Mouse (Mus musculus) cerebellum, postnatal 14 days (tissue): ENCODE results near the gene Nicn1.
"Not testable (repeated sequence)": the region's sequence is repeated elsewhere in the genome, so short reads cannot be mapped to it uniquely, and the experiment has no call there.

Source experiments
- DNase-seq, 2 experiments: peaks; one replicate each; pipeline ENCODE4 v3.0.0; 2021; ENCODE audit warnings: mixed read lengths in 2 of 2

Gene Nicn1

DNA sequence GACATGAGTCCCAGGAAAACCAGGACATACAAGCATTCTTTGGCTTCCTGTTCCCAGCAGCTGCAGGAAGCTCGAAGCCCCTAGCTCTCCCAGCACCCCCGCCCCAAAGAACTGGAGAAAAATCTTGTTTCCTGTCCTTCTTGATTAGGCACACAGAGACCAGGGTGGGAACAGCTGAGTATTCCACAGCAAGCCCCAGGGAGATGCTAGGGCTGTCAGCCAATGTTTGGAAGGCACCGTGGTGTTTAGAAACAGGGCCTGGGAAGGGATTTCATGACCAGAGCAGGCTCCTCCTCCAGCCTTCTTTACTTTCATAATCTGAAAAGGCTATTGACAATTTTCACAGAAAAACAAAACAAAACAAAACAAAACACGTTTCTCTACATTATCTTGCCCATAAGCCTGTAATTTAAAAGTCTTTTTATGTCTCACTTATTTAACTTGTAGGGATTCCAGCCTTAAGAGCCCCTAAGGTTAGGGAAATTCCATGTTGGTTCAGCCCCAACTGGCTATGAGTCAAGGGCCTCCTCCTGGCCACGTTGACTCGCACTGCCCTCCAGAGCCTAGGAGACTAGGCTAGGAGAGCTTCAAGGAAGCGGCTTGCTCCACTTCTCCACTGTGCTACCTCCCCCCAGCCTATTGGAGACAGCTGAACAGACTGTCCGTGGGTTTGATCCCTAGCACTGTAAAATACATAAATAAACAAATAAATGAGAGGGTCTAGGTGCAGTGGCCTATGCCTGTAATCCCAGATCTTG is 10.0 kb upstream of the Nicn1 start:
- peak; percentile 38 to 58 for DNase-seq

DNA sequence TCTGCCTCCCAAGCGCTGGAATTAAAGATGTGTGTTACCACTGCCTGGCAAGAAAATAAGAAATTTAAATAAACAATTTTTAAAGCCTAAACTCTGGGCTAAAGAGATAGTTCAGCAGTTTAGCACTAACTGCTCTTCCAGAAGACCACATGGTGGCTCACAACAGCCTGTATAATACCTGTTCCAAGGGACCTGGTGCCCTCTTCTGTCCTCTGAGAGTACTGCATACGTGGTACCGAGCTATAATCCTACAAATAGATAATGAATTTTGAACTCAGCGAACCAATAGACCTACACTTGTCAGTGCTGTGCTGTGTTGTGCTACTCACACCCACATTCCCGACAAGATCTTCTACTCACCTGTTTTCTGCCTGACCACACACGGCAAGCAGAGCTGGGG is 5.8 kb upstream of the Nicn1 start:
- DNase-seq: peak; percentile 86 to 91

DNA sequence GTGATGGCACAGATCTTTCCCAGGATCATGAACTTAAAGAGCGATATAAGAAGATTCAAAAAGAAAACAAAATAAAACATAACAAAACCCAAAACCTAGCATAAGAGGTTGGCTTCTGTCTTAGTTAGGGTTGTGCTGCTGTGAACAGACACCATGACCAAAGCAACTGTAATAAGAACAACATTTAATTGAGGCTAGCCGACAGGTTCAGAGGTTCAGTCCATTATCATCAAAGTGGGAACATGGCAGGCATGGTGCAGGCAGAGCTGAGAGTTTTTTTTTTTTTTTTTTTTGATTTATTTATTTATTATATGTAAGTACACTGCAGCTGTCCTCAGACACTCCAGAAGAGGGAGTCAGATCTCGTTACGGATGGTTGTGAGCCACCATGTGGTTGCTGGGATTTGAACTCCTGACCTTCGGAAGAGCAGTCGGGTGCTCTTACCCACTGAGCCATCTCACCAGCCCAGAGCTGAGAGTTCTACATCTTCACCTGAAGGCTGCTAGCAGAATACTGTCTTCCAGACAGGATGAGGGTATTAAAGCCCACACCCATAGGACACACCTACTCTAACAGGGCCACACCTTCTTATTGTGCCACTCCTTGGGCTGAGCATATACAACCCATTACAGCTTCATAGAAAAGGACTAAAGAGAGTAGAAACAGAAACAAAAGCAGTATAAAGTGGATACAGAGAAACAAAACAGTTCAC is 2.5 kb upstream of the Nicn1 start:
- DNase-seq: not testable (repeated sequence)

DNA sequence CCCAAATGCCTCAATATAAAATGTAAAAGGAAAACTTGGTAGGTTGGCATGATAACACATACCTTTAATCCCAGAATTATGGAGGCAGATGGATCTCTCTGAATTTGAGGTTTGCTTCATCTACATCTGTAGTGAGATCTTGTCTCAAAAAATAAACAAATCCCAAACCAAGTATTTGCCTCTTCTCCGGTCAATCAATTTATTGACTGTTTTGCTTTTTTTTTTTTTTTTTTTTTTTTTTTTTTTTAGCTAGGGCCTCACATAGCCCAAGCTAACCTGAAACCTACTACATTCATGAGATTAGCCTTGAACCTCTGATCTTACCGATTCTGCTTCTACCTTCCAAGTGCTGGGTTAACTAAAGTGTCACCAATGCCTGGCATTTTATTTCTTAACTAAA is 882 bp upstream of the Nicn1 start:
- no peak for DNase-seq

DNA sequence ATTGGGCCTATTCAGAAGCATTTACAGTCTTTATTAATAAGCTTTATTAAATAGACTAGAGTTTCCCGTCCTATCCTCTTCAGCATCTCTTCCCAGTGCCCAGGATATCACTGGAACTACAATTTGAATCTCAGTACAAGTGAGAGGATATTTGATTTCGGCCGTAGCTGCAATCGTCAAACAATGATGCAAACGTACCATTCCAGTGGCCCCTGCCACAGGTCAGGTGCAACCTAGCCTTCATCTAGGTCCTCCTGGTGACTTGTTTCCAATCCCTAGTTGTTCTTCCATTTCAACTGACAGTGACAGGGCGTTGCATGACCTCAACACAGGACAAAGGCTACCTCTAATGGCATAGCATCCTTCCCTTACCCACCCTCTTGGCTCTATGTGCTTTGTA is 544 bp downstream of the Nicn1 start:
- DNase-seq: peak in 1 of 2 experiments; percentile 35

DNA sequence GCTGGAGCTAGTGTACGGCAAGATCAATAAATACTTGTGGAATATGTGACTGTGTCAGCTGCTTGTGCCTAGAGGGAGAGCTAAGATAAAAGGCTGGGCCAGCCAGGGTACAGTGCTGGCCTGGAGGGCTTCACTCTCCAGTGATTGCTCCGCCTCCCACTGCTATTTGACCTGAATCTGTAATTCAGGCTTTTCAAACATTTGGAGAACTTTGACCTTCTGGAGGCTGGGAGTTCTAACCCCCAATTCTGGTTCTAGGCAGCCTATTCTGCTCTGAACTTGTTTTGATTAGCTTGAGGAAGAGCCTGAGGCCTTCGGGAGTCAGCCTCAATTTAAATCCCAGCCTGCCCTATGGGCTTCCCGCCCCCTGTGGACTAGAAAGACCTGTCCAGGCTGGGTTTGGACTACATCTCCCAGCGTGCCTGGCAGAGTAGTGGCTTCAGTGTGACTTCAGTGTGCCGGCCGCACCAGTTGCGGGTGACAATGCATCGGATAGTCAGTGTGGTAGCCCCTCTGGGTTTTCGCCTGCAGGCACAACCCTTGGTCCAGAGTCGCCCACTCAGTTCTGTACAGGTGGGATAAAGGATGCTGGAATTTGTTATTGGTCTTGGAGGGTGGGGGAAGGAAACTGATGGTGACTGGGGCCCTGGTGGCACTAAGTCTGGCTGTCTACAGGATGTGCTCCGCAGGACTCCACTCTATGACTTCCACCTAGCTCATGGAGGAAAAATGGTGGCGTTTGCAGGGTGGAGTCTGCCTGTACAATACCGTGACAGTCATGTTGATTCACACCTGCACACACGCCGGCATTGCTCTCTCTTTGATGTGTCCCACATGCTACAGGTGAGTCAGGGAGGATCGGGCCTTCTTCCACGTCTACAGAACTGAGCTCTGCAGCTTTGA is 6.5 kb downstream of the Nicn1 start, which contains the start of gene Amt:
TSS of gene Amt (plus strand) at position 401 of the 903 bp plus-strand sequence.
- DNase-seq: peak; percentile 53 to 54

DNA sequence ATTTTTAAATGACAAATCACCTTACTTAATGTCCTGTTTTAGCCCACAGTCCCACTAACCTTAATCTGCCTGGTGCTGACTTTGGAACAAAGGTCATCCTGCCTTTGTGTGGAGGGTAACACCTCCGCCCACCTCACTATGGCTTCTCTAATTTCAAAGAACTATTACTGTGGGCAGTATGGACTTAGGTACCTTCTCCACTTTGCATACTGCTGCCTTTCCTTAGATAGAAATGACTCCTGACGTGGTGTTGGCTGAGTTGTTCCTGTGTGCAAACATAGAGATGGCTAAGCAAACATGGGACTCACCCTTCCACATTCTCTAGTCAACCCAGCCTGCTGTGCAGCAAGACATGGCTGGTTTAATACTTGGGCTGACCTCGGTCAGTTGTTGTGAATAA is 11.6 kb downstream of the Nicn1 start:
- no peak for DNase-seq

DNA sequence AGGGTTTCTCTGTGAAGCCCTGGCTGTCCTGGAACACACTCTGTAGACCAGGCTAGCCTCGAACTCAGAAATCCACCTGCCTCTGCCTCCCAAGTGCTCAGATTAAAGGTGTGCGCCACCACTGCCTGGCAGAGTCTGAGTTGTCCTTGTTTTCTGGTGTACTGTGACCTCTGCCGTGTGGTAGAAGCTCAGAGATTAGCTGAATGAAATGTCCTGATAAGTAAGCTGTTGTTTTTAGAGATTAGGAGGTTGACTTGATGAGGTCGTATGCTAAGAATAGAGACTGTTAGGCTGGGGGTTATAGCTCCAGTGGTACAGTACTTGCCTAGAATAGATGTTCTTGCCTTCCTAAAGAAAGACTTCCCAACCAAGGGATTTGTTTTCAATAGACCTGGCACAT is 14.5 kb downstream of the Nicn1 start:
- DNase-seq: no peak

DNA sequence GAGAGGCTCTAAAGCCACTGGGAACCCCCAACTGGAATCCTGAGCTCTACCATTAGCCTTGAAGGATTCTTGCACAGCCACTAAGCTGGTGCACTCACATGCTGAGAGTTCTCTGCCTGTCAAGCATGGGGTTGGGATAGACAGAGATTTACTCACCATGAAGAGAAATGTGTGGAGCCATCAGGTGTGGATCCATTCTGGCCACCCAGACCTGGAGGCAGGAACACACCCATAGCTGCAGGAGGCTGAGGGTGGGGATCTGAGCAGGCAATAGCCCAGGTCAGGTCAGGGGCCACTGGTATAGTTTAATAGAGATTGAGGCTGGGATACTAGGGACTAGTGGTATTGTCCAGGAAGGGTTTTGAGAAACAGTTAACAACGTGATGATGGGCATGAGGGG is 14.9 kb downstream of the Nicn1 start:
- DNase-seq: peak in 1 of 2 experiments; percentile 29

DNA sequence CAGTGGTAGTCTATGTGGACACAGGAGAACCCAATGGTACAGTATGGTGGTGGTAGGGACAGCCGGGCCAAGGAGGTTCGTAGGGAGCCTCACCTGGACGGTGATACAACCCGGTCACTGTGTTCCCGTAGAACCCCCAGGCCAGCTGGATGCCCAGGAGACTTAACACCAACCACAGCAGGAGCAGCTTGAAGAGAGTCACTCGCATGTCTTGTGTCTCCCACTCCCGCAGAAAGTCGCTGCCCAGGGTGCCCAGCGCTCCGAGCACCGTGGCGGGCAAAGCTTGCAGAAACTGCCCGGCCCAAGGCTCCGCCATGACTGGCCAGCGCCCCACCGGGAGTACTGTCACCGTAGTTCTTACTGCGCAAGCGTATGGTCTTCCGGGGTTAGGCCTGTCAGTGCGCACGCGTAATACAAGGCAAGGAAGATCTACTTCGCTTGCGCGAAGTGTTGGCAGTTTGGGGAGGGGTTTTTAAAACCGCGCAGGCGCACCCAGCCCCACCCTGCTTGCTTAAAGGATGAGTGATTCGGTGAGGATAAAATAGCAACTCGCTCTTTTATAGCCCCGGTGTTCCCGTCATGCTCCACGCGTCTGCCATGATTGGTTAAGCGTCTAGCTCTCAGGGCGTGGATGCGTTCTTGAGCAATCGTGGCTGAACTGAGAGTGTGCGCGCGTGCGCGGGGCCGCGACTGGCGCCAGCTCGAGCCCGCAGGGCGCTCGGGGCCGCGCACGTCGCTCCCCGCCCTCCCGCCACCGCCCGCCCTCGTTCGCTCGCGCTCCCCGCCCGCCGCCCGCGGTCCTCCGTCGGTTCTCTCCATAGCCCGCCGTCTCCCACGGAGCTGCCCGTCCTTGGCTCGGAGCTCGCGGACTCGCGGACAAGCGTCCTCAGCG is 15.6 kb downstream of the Nicn1 start, which contains the start of the genes Rhoa and Tcta:
TSS of gene Rhoa (plus strand) at position 501 of the 892 bp plus-strand sequence.
TSS of gene Tcta (minus strand) at position 532 of the 892 bp plus-strand sequence.
- peak; percentile 96 to 98 for DNase-seq

DNA sequence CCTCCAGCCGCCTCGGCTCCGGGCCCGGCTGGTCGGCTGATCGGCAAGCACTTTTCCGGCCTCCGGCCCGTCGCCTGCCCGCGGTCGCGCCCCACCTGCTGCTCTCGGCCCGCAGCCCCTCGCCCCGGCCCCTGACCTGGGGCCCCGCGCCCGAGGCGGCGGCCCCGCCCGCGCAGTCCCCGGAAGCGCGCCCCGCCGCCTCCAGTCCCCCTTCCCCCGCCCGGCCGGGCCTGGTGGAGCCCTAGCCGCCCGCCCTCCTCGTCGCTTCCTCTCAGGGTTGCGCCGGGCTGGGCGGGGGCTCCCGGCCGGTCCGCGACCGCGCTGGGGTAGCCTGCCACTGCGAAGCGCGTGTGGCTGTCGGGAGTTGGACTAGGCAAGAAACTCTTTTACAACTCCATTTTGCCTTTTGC is 16.3 kb downstream of the Nicn1 start:
- peak; percentile 79 to 83 for DNase-seq

DNA sequence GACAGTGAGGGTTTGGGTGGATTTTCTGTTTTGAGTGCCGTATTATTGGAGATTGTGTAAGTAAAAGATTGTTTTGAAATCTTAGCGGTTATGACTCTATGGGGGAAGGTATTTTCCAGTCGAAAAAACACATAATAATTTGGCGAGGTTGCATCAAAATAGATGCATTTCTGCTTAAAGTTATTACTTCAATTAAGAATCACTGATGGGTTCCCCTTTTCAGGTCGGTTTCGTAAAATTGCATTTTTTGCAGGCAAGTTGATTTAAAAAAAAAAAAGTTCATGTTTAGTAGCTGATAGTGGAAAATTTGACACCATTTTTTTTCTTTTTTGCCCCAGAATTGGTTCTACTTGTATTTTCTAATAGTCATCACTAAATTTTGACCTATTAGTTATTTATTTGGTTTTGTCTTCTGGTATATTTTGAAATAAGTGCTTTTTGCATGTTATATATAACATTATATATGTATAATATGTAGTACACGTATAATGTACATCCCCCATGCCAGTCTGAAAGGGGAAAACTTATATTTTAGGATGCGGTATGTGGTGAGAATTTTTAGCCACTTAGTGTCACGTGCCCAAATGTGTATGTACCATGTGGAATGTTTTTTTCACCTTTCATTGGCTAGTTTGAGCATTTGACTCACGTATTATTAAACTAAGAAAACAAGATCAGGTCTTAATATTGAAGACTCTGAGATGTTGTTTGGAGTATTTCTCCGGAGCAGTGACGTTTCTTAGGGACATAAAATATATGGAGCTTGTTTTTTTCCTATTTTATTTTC is 17.0 kb downstream of the Nicn1 start:
- DNase-seq: no peak

DNA sequence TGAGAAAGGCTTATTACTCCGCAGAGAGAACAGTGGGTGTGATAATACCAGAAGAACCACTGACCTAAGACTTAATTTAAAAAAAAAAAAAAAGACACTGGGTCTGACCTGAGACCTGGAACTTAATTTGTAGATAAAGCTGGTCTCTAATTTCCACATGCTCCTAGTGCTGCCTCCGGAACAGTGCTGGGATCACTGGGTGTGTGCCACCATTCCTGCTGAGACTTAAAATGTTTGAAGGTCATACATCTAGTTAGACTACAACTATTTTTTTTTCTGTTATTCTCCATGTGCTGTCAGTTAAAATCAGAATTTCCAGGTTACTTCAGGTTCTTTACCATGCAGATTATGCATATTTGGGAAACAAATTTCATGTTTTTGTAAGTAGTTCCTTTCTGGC is 17.9 kb downstream of the Nicn1 start:
- no peak for DNase-seq

DNA sequence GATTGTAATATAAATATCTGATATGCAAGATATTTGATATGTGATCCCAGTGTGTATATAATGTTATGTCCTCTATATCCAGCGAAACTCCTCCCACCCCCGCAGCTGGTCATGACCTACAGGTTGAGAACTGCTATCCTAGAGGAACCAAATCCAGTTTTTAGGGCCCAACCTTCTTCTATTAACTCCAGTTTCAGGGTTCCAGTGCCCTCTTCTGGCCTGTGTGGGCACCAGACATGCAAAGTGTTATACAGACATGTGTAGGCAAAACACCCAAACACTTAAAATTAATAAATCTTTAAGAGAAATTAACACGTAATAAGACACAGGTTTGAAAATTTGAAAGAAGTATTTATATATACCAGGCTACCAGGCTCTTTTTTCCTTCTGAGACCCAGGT is 27.3 kb downstream of the Nicn1 start:
- no peak for DNase-seq

DNA sequence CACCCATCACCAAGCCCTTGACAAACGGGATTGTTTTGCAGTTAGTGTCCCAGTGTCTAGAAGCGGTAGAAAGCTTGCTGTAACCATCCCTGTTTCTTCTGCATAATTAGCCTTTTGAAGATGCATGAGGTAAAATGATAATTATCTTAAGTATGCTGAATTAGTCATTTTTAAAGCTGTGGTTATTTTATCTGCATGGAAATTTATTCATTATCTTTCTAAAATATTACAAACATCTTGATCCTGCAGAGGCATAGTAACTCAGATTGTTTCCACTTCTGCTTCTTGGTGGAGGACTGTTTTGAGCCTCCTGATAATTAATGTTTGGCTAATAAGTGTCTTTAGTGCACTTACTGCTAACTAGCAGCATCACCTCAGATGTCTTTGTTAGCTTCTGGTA is 28.2 kb downstream of the Nicn1 start:
- no peak for DNase-seq

DNA sequence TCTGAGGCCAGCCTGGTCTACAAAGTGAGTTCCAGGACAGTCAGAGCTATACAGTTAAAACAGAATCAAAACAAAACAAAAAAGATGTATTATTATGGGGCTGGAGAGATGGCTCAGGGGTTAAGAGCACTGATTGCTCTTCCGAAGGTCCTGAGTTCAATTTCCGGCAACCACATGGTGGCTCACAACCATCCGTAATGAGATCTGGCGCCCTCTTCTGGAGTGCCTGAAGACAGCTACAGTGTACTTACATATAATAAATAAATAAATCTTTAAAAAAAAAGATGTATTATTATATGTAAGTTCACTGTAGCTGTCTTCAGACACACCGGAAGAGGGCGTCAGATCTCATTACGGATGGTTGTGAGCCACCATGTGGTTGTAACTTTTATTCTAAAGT is 31.8 kb downstream of the Nicn1 start:
- DNase-seq: not testable (repeated sequence)

DNA sequence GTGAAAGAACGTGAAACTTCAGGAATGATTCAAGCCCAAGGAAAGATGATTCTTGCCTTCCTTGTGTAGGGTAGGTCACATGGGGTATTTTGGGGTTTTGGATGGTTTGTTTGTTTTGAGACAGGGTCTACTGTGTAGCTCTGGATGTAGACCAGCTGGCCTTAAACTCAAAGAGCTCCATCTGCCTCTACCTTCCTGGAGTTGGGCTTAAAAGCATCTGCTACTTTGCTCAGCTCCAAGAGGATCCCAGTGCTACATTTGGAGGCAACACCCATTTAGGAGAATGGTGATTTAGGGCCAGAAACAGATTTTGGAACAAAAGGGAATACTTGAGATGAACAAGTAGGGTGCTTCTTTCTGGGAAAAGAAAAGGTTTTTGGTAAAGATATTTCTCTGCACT is 34.6 kb downstream of the Nicn1 start:
- DNase-seq: peak; percentile 57 to 73

DNA sequence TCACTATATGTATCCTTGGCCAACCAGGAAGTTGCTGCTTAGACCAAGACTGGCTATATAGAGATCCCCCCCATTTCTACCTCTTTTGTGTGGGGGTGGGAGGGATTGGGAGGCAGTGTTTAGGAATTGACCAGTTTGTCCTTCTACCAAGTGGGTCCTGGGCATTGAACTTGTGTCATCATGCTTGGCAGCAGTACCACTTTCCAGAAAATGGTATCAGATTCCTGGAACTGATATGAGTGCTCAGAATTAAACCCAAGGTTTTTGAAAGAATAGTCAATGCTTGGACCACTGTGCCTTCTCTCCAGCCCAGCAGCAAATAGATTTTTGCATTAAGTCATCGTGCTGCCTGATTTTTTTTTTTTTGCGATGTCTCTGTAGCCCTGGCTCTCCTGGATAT is 35.6 kb downstream of the Nicn1 start:
- no peak for DNase-seq

DNA sequence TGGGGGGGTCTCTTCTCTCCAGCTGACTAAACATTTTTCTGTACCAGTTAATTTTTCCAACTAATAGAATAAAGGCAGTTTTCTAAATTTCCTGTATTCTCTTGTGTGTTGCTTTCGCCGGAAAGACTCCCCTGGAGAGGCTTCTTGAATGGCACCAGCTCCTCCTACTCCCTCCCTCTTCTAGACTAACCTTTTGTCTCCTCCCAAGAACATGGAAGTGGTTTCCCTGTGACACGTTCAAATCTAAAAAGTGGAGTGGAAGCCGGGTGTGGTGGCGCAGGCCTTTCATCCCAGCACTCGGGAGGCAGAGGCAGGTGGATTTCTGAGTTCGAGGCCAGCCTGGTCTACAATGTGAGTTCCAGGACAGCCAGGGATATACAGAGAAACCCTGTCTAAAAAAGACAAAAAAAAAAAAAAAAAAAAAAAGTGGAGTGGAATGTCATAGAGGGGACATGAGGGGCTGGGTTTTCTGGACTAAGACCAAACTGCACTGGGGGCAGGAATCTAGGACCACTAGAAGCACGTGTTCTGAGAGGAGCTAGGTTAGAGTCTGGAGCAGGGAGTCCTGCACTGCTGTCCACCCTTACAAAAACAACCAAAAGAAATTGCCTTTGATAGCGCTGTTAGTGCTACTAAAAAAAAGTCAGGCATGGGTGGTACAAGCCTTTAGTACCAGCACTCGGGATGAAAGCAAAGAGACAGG is 47.8 kb downstream of the Nicn1 start:
- no peak for DNase-seq

DNA sequence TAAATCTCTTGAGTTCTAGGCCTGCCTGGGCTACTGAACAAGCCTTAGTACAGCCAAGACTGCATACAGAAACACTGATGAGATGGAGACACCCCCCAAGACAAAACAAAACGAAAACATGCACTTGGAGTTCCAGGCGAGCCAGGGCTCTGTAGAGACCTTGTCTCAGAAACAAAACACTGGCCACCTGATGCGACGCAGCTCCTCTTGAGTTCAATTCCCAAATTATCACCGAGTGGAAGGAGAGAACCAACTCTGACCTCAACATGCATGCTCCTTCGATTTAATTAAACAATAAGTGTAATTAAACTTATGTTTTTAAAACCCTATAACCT is 48.3 kb downstream of the Nicn1 start:
- DNase-seq: peak in 1 of 2 experiments; percentile 19
